Mouse (Mus musculus): Measurements from ENCODE around the gene Amy2a3. TPM values are rescaled to one million over a fixed set of nuclear protein-coding genes. Genes with fewer than 3 reads are reported as not detected.
"Not testable (repeated sequence)": the region's sequence is repeated elsewhere in the genome, so short reads cannot be mapped to it uniquely, and the experiment has no call there.

Amy2a3 gene
- not detected in 2 replicates for polyA plus RNA-seq (2016; fragmentation: Nextera tagmentation; extraction: Ambion mirVana)

DNA sequence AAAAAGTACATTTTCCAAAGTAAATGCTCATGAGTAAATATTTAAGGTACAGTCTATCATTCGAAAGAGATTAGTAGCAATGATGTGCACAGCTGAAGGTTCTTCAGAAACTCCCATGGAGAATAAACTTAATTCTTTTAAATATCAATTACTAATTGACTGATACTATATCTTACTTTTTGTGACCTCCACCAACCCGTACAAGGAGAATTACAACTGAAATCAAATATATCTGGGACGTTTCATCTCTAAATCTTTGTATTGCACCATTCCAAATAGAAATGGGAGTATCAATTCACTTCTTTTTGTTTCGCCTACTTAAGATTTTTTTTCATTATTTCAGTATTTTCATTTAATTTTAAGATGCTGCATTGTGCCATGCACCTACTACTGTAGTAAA lies at the start of gene Amy2a3:
Gene Amy2a3, minus strand, starts transcription at position 101 of the 400 bp plus-strand sequence.
- H3K36me3 ChIP-seq; H3K9me3 ChIP-seq (replicated peaks); H3K27ac ChIP-seq; H3K9ac ChIP-seq; ATAC-seq; H3K4me1 ChIP-seq; H3K4me2 ChIP-seq; H3K27me3 ChIP-seq (replicated peaks); H3K4me3 ChIP-seq: not testable (repeated sequence)
- WGBS (ENCODE audit: insufficient replicate concordance) = no CpG with 5 or more reads among the region's 4 CpGs

DNA sequence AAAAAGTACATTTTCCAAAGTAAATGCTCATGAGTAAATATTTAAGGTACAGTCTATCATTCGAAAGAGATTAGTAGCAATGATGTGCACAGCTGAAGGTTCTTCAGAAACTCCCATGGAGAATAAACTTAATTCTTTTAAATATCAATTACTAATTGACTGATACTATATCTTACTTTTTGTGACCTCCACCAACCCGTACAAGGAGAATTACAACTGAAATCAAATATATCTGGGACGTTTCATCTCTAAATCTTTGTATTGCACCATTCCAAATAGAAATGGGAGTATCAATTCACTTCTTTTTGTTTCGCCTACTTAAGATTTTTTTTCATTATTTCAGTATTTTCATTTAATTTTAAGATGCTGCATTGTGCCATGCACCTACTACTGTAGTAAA lies 32.7 kb upstream of the Amy2a3 start, which contains the start of gene Amy2a2:
Gene Amy2a2, minus strand, starts transcription at position 101 of the 400 bp plus-strand sequence.
- H3K4me1 ChIP-seq = not testable (repeated sequence)

DNA sequence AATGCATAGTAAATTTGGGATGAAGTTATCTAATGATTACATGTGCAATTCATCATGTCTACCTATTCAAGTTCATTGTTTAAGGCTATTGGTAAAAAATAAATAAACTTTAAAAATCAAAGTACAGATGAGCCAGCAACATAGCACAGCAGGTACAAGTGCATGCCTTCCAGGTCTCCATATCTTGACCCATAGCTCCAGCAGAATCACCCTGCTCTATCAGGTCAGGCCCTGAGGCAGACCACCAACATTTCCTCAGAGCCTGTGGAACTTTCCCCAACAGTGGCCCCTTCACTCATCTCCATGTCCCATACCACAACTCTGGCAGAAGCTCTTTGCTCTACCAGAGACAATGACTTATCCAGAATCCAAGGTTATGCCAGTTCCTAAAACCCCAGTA lies 21.6 kb upstream of the Amy2a3 start:
- ATAC-seq = 0 out of 2 replicates have a peak, but pooled peaks have one; percentile 24
- not testable (repeated sequence) for H3K4me1 ChIP-seq

More for the DNA sequence above, 32.7 kb upstream of the Amy2a3 start, which contains the start of gene Amy2a2:
- not testable (repeated sequence) for H3K9me3 ChIP-seq (replicated peaks); ATAC-seq; H3K4me3 ChIP-seq; H3K9ac ChIP-seq; H3K4me2 ChIP-seq; H3K36me3 ChIP-seq; H3K27ac ChIP-seq; H3K27me3 ChIP-seq (replicated peaks)
- no CpG with 5 or more reads among the region's 4 CpGs for WGBS (ENCODE audit: insufficient replicate concordance)

DNA sequence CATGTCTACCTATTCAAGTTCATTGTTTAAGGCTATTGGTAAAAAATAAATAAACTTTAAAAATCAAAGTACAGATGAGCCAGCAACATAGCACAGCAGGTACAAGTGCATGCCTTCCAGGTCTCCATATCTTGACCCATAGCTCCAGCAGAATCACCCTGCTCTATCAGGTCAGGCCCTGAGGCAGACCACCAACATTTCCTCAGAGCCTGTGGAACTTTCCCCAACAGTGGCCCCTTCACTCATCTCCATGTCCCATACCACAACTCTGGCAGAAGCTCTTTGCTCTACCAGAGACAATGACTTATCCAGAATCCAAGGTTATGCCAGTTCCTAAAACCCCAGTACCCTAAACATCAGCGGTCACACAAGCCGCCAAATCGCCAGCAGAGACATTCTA lies 10.9 kb downstream of the Amy2a3 start:
- not testable (repeated sequence) for H3K9ac ChIP-seq; H3K27me3 ChIP-seq (replicated peaks); H3K4me1 ChIP-seq; ATAC-seq; H3K36me3 ChIP-seq; H3K4me3 ChIP-seq; H3K4me2 ChIP-seq; H3K27ac ChIP-seq; H3K9me3 ChIP-seq (replicated peaks)
- no CpG with 5 or more reads among the region's 3 CpGs for WGBS (ENCODE audit: insufficient replicate concordance)

More for the DNA sequence above, 21.6 kb upstream of the Amy2a3 start:
- H3K4me3 ChIP-seq; H3K9me3 ChIP-seq (replicated peaks); H3K9ac ChIP-seq; H3K36me3 ChIP-seq; H3K27me3 ChIP-seq (replicated peaks); H3K4me2 ChIP-seq; H3K27ac ChIP-seq: not testable (repeated sequence)

DNA sequence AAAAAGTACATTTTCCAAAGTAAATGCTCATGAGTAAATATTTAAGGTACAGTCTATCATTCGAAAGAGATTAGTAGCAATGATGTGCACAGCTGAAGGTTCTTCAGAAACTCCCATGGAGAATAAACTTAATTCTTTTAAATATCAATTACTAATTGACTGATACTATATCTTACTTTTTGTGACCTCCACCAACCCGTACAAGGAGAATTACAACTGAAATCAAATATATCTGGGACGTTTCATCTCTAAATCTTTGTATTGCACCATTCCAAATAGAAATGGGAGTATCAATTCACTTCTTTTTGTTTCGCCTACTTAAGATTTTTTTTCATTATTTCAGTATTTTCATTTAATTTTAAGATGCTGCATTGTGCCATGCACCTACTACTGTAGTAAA lies 32.5 kb downstream of the Amy2a3 start, which contains the start of gene Amy2a4:
Gene Amy2a4, minus strand, starts transcription at position 101 of the 400 bp plus-strand sequence.
- H3K4me1 ChIP-seq; H3K27me3 ChIP-seq (replicated peaks); H3K4me3 ChIP-seq; H3K36me3 ChIP-seq; ATAC-seq; H3K4me2 ChIP-seq; H3K9me3 ChIP-seq (replicated peaks); H3K9ac ChIP-seq; H3K27ac ChIP-seq: not testable (repeated sequence)
- no CpG with 5 or more reads among the region's 4 CpGs for WGBS (ENCODE audit: insufficient replicate concordance)

DNA sequence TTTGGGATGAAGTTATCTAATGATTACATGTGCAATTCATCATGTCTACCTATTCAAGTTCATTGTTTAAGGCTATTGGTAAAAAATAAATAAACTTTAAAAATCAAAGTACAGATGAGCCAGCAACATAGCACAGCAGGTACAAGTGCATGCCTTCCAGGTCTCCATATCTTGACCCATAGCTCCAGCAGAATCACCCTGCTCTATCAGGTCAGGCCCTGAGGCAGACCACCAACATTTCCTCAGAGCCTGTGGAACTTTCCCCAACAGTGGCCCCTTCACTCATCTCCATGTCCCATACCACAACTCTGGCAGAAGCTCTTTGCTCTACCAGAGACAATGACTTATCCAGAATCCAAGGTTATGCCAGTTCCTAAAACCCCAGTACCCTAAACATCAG lies 43.6 kb downstream of the Amy2a3 start:
- not testable (repeated sequence) for H3K36me3 ChIP-seq; H3K4me1 ChIP-seq; H3K9ac ChIP-seq; H3K27me3 ChIP-seq (replicated peaks); H3K4me3 ChIP-seq; H3K9me3 ChIP-seq (replicated peaks); H3K4me2 ChIP-seq; ATAC-seq; H3K27ac ChIP-seq

DNA sequence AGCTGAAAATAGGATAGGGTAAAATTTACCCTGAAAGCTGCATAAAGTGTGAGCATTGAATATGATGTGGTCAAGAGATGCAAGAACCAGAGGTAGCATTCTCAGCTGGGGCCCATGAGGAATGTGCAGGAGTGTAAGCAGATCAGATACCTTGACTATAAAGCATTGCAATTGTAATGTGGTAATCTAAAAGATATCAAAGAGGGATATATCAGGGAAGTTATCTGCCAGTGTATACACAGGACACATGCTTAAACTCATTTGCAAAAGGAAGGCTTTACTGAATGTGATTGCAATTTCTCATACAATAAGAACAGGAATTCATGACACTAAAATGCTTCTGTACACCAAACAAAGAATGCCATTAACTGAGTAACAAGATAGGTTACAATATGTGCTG lies 44.3 kb downstream of the Amy2a3 start:
- H3K9ac ChIP-seq; H3K4me3 ChIP-seq; H3K4me1 ChIP-seq; H3K27ac ChIP-seq; H3K9me3 ChIP-seq (replicated peaks); ATAC-seq; H3K4me2 ChIP-seq; H3K36me3 ChIP-seq; H3K27me3 ChIP-seq (replicated peaks): not testable (repeated sequence)

Other genes starting within 250 kb of the Amy2a3 start
- gene Amy2a5, start 65.2 kb downstream of the Amy2a3 start, polyA plus RNA-seq (2016; fragmentation: Nextera tagmentation; extraction: Ambion mirVana) = not detected in 2 replicates
- not detected in 2 replicates for gene Amy2a4, start 32.6 kb downstream of the Amy2a3 start, polyA plus RNA-seq (2016; fragmentation: Nextera tagmentation; extraction: Ambion mirVana)
- not detected in 2 replicates for gene Amy2a2, start 32.6 kb upstream of the Amy2a3 start, polyA plus RNA-seq (2016; fragmentation: Nextera tagmentation; extraction: Ambion mirVana)
- not detected in 2 replicates for gene Amy2a1, start 208.4 kb upstream of the Amy2a3 start, polyA plus RNA-seq (2016; fragmentation: Nextera tagmentation; extraction: Ambion mirVana)